Mouse (Mus musculus) cerebellum, adult 2 months (tissue): Measurements from ENCODE around the gene Rnf214. TPM values are rescaled to one million over a fixed set of nuclear protein-coding genes. Genes with fewer than 3 reads are reported as not detected.

Experiments
- DNase-seq, 2 experiments: peaks; one replicate each; pipeline ENCODE4 v3.0.0; 2021
- H3K27ac ChIP-seq: fragments of 200-500 bp; 2 replicates; pipeline ENCODE4 v1.5.1; 2012; ENCODE audit warnings: low read length, control low read depth, inconsistent platforms; ENCODE audit not compliant: insufficient read depth
- H3K27me3 ChIP-seq: fragments of 200-500 bp; 2 replicates; pipeline ENCODE4 v1.6.1; 2012; ENCODE audit warnings: inconsistent platforms, mild to moderate bottlenecking, low read length, moderate library complexity; ENCODE audit not compliant: control insufficient read depth, insufficient read depth
- H3K4me1 ChIP-seq: fragments of 200-500 bp; 2 replicates; pipeline ENCODE4 v1.6.1; 2011; ENCODE audit warnings: low read length; ENCODE audit not compliant: control insufficient read depth, insufficient read depth
- H3K4me3 ChIP-seq: fragments of 200-500 bp; replicated peaks from 2 replicates; pipeline ENCODE3; 2011; ENCODE audit warnings: mild to moderate bottlenecking, low read depth, low read length, control low read depth; ENCODE audit not compliant: insufficient read depth
- CTCF ChIP-seq: fragments of 200-500 bp; IDR thresholded peaks from 2 replicates; pipeline ENCODE4 v1.5.1; 2011; ENCODE audit warnings: low read depth, mild to moderate bottlenecking, control low read depth, low read length, moderate library complexity, borderline replicate concordance; ENCODE audit not compliant: insufficient read depth
- POLR2A ChIP-seq: fragments of 200-500 bp; IDR thresholded peaks from 2 replicates; pipeline ENCODE4 v1.6.1; 2011; ENCODE audit warnings: low read length, control low read depth, borderline replicate concordance; ENCODE audit not compliant: insufficient read depth
- WGBS: fragments of 180-500 bp; shearing (Covaris S2); methylation state at CpG from one replicate; pipeline ENCODE4 v1.1.7; 2018; 5-methylcytosine and 5-hydroxymethylcytosine counted together
- polyA plus RNA-seq: library from polyadenylated mRNA; depleted of rRNA; stranded (reverse); fragments of >200 nt; gene quantifications from 2 replicates; pipeline ENCODE4 v1.2.3, GENCODE M21; 2012

Gene Rnf214
- polyA plus RNA-seq, 1 experiment: 45.8 TPM

- TF ChIP-seq POLR2A (no peak), CTCF (0 out of 2 replicates have a peak, but pooled peaks have one; percentile 0)
- Histone ChIP-seq H3K4me1 (peaks cover 60% of the 10 kb centered on the region), H3K27me3 (no peaks in the 10 kb centered on the region), H3K4me3 (no peak overlapping the region), H3K27ac (no peak overlapping the region)
- WGBS: 71% methylated on average over 18 of the region's 18 CpGs
- DNase-seq: peak in 1 of 2 experiments; percentile 46
Measured at GRCm38 (mm10) chr9:45941329-45941888, 34.7 kb upstream of the Rnf214 start.

- Histone ChIP-seq H3K4me1 (peaks cover 45% of the 10 kb centered on the region), H3K27me3 (no peaks in the 10 kb centered on the region), H3K4me3 (no peak overlapping the region), H3K27ac (no peak overlapping the region)
- WGBS: 80% methylated on average over 6 of the region's 6 CpGs
- no peak for DNase-seq
- TF ChIP-seq POLR2A: no peak
- no peak for TF ChIP-seq CTCF
Measured at GRCm38 (mm10) chr9:45939794-45940193, 33.1 kb upstream of the Rnf214 start.

- peaks cover 38% of the 10 kb centered on the region for H3K4me1 ChIP-seq
- 39% methylated on average over 15 of the region's 15 CpGs for WGBS
- H3K4me3 ChIP-seq: no peak overlapping the region
- H3K27me3 ChIP-seq: no peaks in the 10 kb centered on the region
- H3K27ac ChIP-seq: peak overlapping the region; percentile 2; the same call in 1 of the 2 replicates
- TF ChIP-seq CTCF (no peak), POLR2A (no peak)
- no peak for DNase-seq
Measured at GRCm38 (mm10) chr9:45938952-45939637, 32.4 kb upstream of the Rnf214 start.

DNA sequence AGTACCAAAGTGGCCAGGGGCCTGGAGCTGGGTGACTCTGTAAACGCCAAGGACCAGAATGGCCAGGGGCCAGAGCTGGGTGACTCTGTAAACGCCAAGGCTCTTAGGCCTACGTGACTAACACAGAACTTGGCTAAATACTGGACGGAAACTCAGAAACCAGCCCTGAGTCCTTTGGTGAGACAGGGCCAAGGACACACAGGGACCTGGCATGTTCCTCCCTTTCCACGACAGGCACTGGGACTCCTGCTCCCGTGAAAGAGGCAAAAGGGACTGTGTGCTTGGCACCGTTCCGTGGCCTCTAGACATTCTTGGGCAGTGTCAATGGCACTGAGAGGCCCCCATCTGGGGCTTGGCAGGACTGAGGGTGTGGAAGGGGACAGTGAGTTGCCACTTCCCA, 31.4 kb upstream of the Rnf214 start:
- 24% methylated on average over 8 of the region's 8 CpGs for WGBS

GRCm38 (mm10) chr9:45936883-45937282, 30.2 kb upstream of the Rnf214 start:
- TF ChIP-seq CTCF (peak; percentile 66; the same call in 1 of the 2 replicates), POLR2A (no peak)
- peak; percentile 49 to 61 for DNase-seq
- WGBS: 22% methylated on average over 3 of the region's 3 CpGs
- Histone ChIP-seq H3K4me3 (no peak overlapping the region), H3K4me1 (peaks cover 28% of the 10 kb centered on the region), H3K27ac (no peak overlapping the region), H3K27me3 (no peaks in the 10 kb centered on the region)

More for the DNA sequence above, 31.4 kb upstream of the Rnf214 start:
- DNase-seq: no peak
- Histone ChIP-seq H3K4me3 (no peak overlapping the region), H3K27ac (no peak overlapping the region; the same call in 1 of the 2 replicates), H3K27me3 (no peaks in the 10 kb centered on the region), H3K4me1 (peaks cover 32% of the 10 kb centered on the region)
- no peak for TF ChIP-seq CTCF
- no peak for TF ChIP-seq POLR2A

GRCm38 (mm10) chr9:45935628-45936210, 29.0 kb upstream of the Rnf214 start, which contains the start of gene Tagln:
TSS of gene Tagln (minus strand) at chr9:45936058.
- 33% methylated on average over 21 of the region's 21 CpGs for WGBS
- no peak for DNase-seq
- TF ChIP-seq CTCF: no peak
- no peak for TF ChIP-seq POLR2A
- no peak within 1 kb of the TSS for H3K4me3 ChIP-seq
- no peaks in the 10 kb centered on the region for H3K27me3 ChIP-seq
- H3K27ac ChIP-seq: no peak within 1 kb of the TSS
- H3K4me1 ChIP-seq: peaks cover 26% of the 10 kb centered on the region

DNA sequence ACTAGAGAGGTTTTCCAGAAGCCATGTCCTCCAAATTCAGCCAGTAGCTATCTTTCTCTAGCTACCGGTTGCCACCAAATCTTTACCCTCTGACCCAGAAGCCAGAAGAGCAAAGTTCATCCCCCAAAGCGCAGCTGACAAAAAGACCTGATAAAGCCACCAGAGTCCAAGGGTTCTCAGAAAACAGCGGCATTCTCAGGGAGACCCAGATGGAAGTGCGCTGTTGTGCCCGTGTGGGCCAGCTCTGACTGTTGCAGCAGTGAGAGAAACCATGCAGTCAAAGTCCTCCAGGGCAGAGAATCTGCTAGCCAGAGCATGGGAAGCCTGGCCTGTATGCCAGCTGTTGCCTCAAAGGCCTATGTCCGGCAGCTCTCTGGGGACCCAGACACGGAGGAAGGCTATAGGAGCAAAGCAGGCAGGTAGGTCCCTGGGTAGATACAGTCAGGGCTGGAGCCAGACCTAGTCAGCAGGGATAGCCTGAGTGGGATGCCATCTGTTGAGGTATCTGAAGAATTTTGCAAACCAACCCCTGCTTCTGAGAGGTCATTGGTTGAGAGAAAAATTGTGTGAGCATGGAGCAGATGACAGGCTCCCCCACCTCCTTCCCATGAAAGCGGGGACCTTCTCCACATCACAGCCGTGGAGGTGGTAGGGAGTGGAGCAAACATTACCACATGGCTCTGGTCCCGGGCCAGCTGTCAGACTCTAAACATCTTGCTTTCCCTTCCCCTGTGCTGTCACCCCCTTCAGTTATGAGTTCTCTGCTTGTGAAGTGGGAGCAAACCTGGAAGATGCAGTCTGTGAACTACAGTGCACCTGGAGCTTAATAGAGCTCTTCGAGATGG, 26.1 kb upstream of the Rnf214 start:
- TF ChIP-seq POLR2A (no peak), CTCF (no peak)
- peak in 1 of 2 experiments; percentile 35 for DNase-seq
- H3K27ac ChIP-seq: no peak overlapping the region
- peaks cover 6% of the 10 kb centered on the region for H3K4me1 ChIP-seq
- H3K27me3 ChIP-seq: no peaks in the 10 kb centered on the region
- H3K4me3 ChIP-seq: no peak overlapping the region
- 43% methylated on average over 11 of the region's 11 CpGs for WGBS

- TF ChIP-seq CTCF: no peak
- no peak for TF ChIP-seq POLR2A
- Histone ChIP-seq H3K27me3 (no peaks in the 10 kb centered on the region), H3K4me3 (no peak overlapping the region), H3K27ac (no peak overlapping the region), H3K4me1 (peaks cover 6% of the 10 kb centered on the region)
- 25% methylated on average over 1 of the region's 1 CpGs for WGBS
- no peak for DNase-seq
Measured at GRCm38 (mm10) chr9:45931958-45932357, 25.2 kb upstream of the Rnf214 start.
